8 mouse cellular contexts compared by ENCODE assay signal in genomic region chrX:12089353-12090081, GRCm38 (mm10).
DNase-seq lines count a peak whose midpoint lies in the region; ATAC-seq and TF ChIP-seq lines count a peak whose summit lies in the region.

No protein-coding gene starts in this region.

- peak overlapping the region; percentile 80 for H3K4me2 ChIP-seq in forebrain, embryonic 16.5 days (ENCODE audit: low read length)
- peak overlapping the region; percentile 88 for H3K4me2 ChIP-seq in hindbrain, embryonic 15.5 days
- peak overlapping the region; percentile 81 for H3K4me2 ChIP-seq in limb, embryonic 14.5 days (replicated peaks; ENCODE audit: low read depth, low read length, severe bottlenecking)
- peak overlapping the region; percentile 83 for H3K4me2 ChIP-seq in midbrain, embryonic 14.5 days (ENCODE audit: low read length)

- peak overlapping the region; percentile 28 for H3K4me3 ChIP-seq in forebrain, embryonic 16.5 days (replicated peaks; ENCODE audit: low read length)
- H3K4me3 ChIP-seq in hindbrain, embryonic 15.5 days: peak overlapping the region; percentile 10; the same call in 1 of the 2 replicates
- H3K4me3 ChIP-seq in limb, embryonic 14.5 days (replicated peaks; ENCODE audit: low read length): peak overlapping the region; percentile 47
- H3K4me3 ChIP-seq in midbrain, embryonic 14.5 days (replicated peaks; ENCODE audit: low read depth, low read length): peak overlapping the region; percentile 3; the same call in 1 of the 2 replicates

- no peak for ATAC-seq in cerebellum, adult (ENCODE audit: insufficient number of reproducible peaks, low FRiP score, low TSS enrichment)
- peak; percentile 19 for ATAC-seq in forebrain, embryonic 16.5 days
- ATAC-seq in hindbrain, embryonic 15.5 days (ENCODE audit: low FRiP score, low read depth): 0 out of 2 replicates have a peak, but pooled peaks have one; percentile 1
- no peak for ATAC-seq in limb, embryonic 14.5 days (ENCODE audit: low FRiP score, low read depth)
- peak; percentile 60; the same call in 1 of the 2 replicates for ATAC-seq in midbrain, embryonic 14.5 days (ENCODE audit: low FRiP score, low TSS enrichment)

- 5% methylated on average over 52 of the region's 52 CpGs for WGBS in forebrain, embryonic 16.5 days
- 2% methylated on average over 49 of the region's 52 CpGs for WGBS in hindbrain, embryonic 15.5 days
- 4% methylated on average over 40 of the region's 52 CpGs for WGBS in limb, embryonic 14.5 days
- WGBS in midbrain, embryonic 14.5 days: 6% methylated on average over 36 of the region's 52 CpGs

- peaks cover 14% of the 10 kb centered on the region; the same call in 1 of the 2 replicates for H3K27me3 ChIP-seq in forebrain, embryonic 16.5 days (replicated peaks; ENCODE audit: control insufficient read depth, insufficient read depth, low read length)
- H3K27me3 ChIP-seq in hindbrain, embryonic 15.5 days: peaks cover 41% of the 10 kb centered on the region
- peaks cover 44% of the 10 kb centered on the region for H3K27me3 ChIP-seq in limb, embryonic 14.5 days (ENCODE audit: control insufficient read depth, insufficient read depth, low read length)
- peaks cover 28% of the 10 kb centered on the region for H3K27me3 ChIP-seq in midbrain, embryonic 14.5 days (ENCODE audit: control insufficient read depth, insufficient read depth, low read length)

- no peak for TF ChIP-seq POLR2A in limb, embryonic 14.5 days (IDR thresholded peaks at IDR 0.05; ENCODE audit: borderline replicate concordance, extremely low read depth, insufficient read depth, insufficient read length)

- peaks cover 33% of the 10 kb centered on the region for H3K4me1 ChIP-seq in forebrain, embryonic 16.5 days (replicated peaks; ENCODE audit: control insufficient read depth, insufficient read depth, low read length)
- peaks cover 34% of the 10 kb centered on the region for H3K4me1 ChIP-seq in hindbrain, embryonic 15.5 days (replicated peaks)
- peaks cover 14% of the 10 kb centered on the region for H3K4me1 ChIP-seq in limb, embryonic 14.5 days (ENCODE audit: control insufficient read depth, insufficient read depth, low read length)
- peaks cover 21% of the 10 kb centered on the region; the same call in 1 of the 2 replicates for H3K4me1 ChIP-seq in midbrain, embryonic 14.5 days (ENCODE audit: control insufficient read depth, insufficient read depth, low read length)

- peak; percentile 23 to 50 for DNase-seq in cerebellum, adult 18-20 months
- peak; percentile 88 for DNase-seq in adrenal gland, postnatal 14 days
- no peak for DNase-seq in limb, embryonic 14.5 days (ENCODE audit: low spot score)
- peak; percentile 81 for DNase-seq in midbrain, embryonic 14.5 days
- DNase-seq in spleen, postnatal 36 days (ENCODE audit: low spot score in 2 of 2): peak; percentile 35 to 41

- no peaks in the 10 kb centered on the region for H3K36me3 ChIP-seq in forebrain, embryonic 16.5 days (ENCODE audit: control insufficient read depth, insufficient read depth)
- no peaks in the 10 kb centered on the region for H3K36me3 ChIP-seq in hindbrain, embryonic 15.5 days
- H3K36me3 ChIP-seq in limb, embryonic 14.5 days (ENCODE audit: control insufficient read depth, insufficient read depth, low read length): no peaks in the 10 kb centered on the region
- H3K36me3 ChIP-seq in midbrain, embryonic 14.5 days (ENCODE audit: control insufficient read depth, insufficient read depth, low read length): no peaks in the 10 kb centered on the region

- H3K9me3 ChIP-seq in forebrain, embryonic 16.5 days (ENCODE audit: control insufficient read depth, low read length): no peaks in the 10 kb centered on the region
- no peaks in the 10 kb centered on the region for H3K9me3 ChIP-seq in hindbrain, embryonic 15.5 days
- H3K9me3 ChIP-seq in limb, embryonic 14.5 days (ENCODE audit: control insufficient read depth, low read length): no peaks in the 10 kb centered on the region
- no peaks in the 10 kb centered on the region for H3K9me3 ChIP-seq in midbrain, embryonic 14.5 days (ENCODE audit: control insufficient read depth, low read length)

- H3K9ac ChIP-seq in forebrain, embryonic 16.5 days (replicated peaks; ENCODE audit: low read depth, low read length): peak overlapping the region; percentile 39
- 0 out of 2 replicates have a peak overlapping the region, but pooled peaks have one; percentile 7 for H3K9ac ChIP-seq in hindbrain, embryonic 15.5 days
- no peak overlapping the region for H3K9ac ChIP-seq in limb, embryonic 14.5 days (ENCODE audit: low read depth, low read length, severe bottlenecking)
- peak overlapping the region; percentile 16; the same call in 1 of the 2 replicates for H3K9ac ChIP-seq in midbrain, embryonic 14.5 days (replicated peaks; ENCODE audit: low read length)

- peak overlapping the region; percentile 95 for H3K27ac ChIP-seq in forebrain, embryonic 16.5 days (ENCODE audit: low read length)
- H3K27ac ChIP-seq in hindbrain, embryonic 15.5 days (replicated peaks): peak overlapping the region; percentile 92
- no peak overlapping the region for H3K27ac ChIP-seq in limb, embryonic 14.5 days (replicated peaks; ENCODE audit: low read depth, low read length)
- H3K27ac ChIP-seq in midbrain, embryonic 14.5 days (replicated peaks; ENCODE audit: low read depth, low read length): peak overlapping the region; percentile 93

Comparison
In these comparisons a context has a peak if more than half of its experiments do, and no peak if none do; other contexts are left out.
1. ATAC-seq: peak in forebrain, embryonic 16.5 days (single experiment), hindbrain, embryonic 15.5 days (single experiment) and midbrain, embryonic 14.5 days (single experiment); none in cerebellum, adult (single experiment) and limb, embryonic 14.5 days (single experiment).
2. Peak in every context shown above with its lines, with median percentiles within 50 percentile points of each other: H3K4me2 ChIP-seq and H3K4me3 ChIP-seq.